Mouse (Mus musculus): ENCODE results near the gene Snap25. TPM values are rescaled to one million over a fixed set of nuclear protein-coding genes. Genes with fewer than 3 reads are reported as not detected.

Snap25 gene
- total RNA-seq (2021), result not detected

DNA sequence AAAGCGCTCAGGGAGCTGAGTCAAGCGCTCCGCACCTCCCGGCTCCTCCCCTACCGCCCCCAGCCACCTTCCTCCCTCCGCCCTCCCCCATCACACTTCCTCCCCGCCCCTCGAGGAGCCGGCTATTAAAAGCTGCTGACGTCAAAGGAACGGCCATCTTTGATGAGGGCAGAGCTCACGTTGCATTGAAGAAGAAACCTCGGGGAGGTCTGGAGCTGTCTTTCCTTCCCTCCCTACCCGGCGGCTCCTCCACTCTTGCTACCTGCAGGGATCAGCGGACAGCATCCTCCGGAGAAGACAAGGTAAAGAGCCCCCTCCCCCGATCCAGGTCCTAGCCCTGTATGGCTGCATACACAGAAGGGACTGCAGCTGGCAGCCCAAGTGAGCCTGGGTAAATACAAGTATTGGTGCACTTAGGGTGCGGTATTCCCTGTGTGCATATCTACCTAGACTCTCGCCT lies at the start of gene Snap25:
TSS of gene Snap25 (plus strand) at position 155 of the 460 bp plus-strand sequence.
- intact Hi-C loops (cut with DNase I), result loop anchor here (10.0 kb wide), 1 partner anchor 171 kb away; the partner anchor contains the start of gene AL731706.2
- no peak for DNase-seq (ENCODE audit: low spot score)

DNA sequence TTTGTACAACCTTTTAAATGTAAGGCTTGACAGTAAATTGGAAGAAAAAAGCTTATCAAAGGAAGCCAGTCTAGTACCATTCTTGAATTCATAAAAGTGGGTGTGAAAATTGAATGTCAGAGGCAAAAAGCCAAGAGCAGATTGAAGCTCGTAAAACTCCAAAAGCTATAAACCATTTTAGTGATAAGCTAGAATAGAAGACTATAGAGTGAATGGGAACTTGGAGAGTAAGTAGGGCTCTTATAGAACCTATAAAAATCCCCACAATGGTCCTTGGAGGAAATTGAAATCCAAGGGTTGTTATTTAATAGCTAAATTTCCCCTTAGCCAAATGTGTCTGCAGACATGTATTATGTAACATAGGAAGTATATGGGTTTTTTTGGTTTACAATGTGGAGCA lies 46.3 kb upstream of the Snap25 start:
- intact Hi-C loops (cut with DNase I), result no loop called here
- DNase-seq (ENCODE audit: low spot score), result no peak

DNA sequence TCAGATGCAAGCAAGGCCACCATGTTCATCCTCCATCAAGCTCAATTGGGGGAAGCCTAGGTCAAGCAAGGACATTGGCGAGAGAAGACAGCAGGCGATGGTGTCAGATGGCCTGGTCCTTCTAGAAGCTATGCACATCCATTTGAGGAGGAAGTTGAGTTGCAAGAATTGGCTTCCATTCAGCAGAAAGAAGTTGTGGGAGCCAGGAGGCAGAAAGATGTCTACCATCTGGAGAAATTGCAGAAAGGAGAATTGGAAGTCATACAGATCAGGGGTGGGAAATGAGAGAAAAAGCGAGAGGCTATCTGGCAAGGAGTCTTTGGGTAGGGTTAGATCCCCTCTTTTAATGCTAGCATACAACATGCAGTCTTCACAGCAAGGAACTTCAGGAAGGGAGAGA lies 44.1 kb upstream of the Snap25 start:
- intact Hi-C loops (cut with DNase I), result no loop called here
- DNase-seq (ENCODE audit: low spot score), result peak; percentile 10

DNA sequence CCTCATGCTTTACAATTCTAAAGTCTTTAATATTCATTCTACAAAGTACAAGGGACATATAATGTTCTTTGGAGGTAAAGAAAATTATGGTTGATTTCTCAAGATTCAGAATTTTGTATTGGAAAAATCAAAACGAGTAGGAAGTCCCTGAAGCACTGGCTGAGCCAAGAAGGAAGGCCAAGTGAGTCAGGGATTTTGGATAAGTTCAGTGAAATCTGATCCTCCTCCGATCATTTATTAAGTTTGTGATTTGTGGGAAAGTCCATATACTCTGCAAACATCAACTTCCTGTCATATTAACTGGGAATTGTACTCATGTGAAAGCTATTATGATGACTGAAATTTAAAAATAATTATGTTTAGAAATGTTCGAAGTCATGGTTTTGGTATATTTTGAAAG lies 43.6 kb upstream of the Snap25 start:
- intact Hi-C loops (cut with DNase I), result no loop called here

DNA sequence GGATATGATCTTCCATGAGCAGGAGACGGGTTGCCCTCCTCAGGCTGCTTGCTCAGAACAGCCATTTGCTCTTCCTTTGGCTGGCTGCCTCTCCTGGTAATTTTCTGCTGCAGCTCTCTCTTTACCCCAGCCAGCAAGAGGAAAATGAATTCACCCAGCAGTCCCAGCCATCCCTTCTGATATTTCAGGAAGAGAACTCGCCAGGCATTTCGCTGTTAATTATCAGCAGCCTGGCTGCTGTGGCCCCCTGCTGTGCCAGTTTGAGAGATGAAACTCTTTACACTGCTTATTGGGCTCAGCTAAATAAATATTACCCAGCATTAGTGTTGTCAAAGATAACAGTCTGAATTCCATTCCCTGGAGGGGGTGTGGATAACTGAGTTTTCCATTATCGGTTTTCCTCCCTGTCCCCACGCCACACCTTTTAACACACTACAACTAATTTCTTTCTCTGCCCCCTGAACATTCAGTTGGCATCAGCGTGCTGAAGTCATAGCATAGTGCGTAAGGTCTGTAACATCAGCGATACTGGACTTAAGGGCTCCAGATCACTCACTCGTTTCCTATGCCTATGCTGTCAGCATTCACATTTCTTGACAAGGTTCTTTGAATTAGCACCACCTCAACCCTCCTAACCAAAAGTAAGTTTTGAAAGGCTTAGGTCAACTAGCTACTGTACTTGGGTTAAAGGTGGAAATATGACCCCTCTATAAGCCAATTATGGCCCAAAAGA lies 42.5 kb upstream of the Snap25 start:
- DNase-seq (ENCODE audit: low spot score), result no peak
- intact Hi-C loops (cut with DNase I), result no loop called here

More for the DNA sequence above, 43.6 kb upstream of the Snap25 start:
- no peak for DNase-seq (ENCODE audit: low spot score)

DNA sequence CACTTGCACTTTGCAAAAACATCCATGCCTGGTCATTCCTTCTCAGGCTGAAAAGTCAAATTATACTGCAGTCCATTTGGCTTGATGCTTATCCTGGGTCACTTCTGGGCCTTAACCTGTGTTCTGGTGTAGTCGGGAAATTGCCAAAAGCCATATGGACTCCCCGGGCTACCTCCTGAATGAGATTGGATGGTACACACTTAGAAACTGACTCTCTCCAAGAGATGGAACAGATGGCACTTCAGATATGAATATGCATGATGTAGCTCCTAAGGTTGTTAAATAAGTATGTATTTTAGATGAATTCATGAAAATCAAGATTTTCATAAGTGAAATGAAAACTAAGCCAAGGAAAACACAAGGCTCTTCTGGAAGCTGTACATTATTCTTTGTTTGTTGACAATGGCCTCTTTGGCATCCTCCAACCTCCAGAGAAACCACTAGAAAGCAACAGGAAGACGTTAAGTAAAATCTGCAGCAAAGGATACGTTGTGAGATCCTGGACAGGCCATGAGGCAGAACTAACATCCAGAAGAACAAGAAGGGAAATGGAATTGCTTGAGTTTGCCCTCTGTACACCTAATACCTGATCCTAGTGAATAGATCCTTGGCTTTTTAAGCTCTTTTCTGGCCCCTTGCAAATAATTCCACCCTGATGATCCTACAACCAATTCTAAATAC lies 39.0 kb upstream of the Snap25 start:
- no peak for DNase-seq (ENCODE audit: low spot score)

DNA sequence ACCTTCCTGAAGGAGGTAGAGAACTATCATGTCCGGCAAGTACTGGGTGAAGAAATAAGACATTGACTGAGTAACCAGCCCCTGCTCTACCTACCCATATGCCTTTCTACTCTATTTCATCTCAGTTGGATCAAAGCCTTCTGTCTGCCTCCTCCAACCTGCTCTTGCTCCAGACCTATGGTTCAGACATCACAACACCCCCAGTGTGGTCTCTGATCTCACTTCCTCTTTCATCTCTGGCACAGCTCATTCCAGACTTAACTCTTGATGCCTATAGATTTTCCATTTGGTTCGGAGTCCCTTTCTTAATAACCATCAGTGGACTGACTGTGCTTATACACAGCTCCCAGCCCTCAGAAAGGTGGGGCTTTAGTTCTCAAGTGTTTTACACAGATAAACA lies 37.1 kb upstream of the Snap25 start:
- intact Hi-C loops (cut with DNase I), result no loop called here
- no peak for DNase-seq (ENCODE audit: low spot score)

More for the DNA sequence above, 39.0 kb upstream of the Snap25 start:
- intact Hi-C loops (cut with DNase I), result no loop called here

DNA sequence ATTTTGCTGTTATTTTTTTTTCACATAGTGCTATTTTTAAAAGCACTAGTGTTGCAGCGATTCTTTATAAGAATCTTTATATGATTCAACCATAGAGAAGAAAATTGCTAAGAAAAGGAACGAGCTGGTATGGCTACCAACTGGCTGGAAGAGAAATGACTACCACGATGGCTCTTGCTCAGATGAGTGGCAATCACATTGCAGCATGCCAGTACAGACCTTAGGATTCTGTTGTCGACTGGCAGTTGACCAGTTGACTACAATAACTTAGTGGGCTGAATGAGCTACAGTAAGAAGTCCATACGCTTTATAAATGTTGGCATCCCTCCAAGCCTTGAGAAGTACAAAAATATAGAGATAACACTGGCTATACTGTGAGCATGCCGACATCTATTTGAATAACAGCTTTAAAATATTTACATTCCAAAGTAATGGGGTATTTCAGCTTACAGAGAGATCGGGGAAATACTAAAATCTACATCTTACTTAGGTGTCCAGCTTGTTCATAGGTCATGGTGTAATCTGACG lies 36.3 kb upstream of the Snap25 start:
- no peak for DNase-seq (ENCODE audit: low spot score)
- intact Hi-C loops (cut with DNase I), result no loop called here

DNA sequence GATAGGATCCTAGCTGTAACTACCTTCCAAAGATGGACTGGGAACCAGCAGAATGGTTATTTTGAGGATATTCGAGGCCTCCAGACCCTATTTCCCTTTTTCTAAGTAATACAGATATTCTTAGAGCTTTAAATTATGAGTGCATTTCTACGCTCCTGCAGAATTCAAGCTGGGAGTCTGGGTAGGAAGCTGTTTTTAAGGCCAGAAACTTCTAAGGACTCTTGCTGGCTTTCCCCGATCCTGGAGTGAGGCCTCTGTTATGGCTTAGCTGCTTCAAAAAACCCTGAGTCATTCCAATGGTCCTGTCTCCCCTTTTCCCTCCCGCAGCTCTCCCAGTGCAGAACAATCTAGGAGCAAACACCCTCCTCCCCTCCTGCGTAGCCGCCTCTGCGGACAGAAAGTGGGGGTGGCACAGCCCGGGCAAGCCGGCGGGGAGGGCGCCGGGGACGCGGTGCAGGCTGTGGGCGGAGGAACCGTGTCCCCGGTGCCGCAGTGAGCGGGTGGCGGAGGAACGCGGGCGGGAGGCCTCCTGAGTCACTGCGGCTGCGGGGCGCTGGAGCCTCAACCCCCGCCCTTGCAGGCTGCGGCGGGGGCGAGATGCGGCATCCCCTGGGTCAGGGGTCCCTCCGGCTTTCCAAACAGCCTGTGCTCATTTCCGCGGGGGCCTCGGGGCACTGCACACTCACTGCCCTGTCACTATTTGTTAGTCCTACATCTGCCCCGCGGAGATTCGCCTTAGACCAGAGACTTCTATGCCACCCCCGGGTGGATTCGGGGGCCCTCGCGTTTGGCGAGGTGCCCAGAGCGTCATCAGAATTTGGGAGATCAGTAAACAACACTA lies 34.7 kb upstream of the Snap25 start:
- intact Hi-C loops (cut with DNase I), result no loop called here
- DNase-seq (ENCODE audit: low spot score), result peak; percentile 72

DNA sequence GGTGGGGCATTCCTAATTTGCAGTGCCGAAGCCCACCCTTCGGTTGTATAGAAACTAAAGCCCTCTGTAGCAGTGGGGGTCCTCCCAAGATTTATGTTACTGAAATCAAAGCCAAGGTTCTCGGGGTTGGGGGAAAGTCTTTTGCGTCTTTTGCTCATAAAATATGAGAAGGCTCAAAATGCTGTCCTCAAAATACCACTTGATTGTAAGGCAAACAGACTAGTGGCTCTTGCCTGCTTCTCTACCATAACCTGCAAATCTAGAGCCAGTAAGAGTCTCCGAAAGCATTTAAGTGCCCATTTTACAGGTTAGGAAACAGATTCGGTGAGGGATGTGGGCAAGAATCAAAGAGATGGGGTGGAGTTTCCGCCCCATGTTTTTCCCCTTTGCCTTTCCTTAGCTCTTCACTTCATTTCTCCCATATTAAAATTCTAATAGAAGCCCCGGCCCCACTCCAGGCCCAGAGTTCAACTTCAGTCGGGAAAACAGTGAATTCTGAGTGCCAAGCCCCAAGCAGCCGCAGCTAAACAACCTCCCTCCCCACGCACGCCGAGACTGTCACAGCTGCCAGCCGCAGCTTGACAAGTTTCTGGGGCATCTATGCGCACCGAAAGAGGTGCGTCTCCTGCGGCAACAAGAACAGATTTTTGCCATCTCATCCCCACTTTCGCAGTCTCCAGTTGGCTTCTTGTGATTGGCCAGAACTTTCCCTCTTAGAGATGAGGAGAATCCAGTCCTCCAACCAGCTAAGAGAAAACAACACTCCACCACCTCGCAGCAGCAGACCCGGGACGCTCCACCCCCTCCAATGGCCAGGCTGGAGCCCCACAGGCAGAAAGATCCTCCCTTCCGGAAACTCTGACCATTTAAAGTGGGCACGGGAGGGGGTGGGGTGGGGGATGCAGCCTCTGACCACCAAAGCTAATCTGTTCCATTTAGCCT lies 33.7 kb upstream of the Snap25 start:
- intact Hi-C loops (cut with DNase I), result no loop called here
- peak; percentile 74 for DNase-seq (ENCODE audit: low spot score)

DNA sequence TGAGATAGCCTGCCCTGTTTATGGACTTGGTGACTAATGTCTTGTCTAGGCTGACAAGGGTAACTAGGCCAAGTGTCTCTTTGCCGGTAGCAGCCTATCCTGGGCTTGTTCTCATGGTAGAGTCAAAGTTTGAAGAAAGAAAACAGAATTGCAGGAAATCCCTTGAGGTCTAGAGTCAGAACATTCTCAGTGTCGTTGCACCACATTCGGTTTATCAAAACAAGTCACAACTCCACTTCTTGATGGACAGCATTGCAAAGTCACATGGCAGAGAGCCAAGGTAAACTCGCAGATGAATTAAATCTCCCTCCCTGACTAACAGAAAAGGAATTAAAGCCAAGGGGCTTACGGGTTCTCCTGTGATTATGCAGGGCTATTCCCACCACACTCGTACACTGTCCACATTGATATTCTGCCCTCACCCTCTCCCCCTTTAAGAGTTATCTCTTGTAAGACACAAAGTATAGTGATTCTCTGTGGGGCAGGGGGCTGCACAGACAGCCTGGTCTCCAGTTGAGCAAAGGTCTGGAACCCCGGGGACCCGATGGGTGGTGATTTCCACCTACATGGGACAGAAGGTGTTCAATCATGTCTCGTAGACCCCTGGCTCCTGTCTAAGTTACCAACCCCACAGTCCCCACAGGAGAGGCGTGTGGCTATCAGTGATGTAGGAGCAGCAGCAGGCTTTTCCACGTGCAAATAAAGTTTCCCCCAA lies 30.9 kb upstream of the Snap25 start:
- no peak for DNase-seq (ENCODE audit: low spot score)
- intact Hi-C loops (cut with DNase I), result no loop called here

DNA sequence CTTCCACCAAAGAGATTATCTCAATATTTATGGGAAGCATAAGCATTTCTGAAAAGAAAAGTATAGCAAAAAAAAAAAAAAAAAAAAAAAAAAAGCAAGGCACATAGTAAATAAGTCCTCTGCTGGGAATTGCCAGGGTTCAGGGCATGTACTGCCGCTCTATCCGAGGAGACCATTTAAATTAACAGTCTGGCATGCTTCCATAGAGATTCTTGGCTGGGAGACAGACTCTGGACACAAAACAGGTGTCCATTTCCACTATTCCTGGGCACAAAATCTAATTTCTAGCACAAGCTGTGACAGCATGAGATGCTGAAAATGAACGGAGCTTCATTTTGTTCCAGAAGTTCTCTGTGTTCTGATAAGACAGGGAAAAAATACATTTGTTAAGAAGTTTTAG lies 27.1 kb upstream of the Snap25 start:
- intact Hi-C loops (cut with DNase I), result no loop called here
- DNase-seq (ENCODE audit: low spot score), result no peak

DNA sequence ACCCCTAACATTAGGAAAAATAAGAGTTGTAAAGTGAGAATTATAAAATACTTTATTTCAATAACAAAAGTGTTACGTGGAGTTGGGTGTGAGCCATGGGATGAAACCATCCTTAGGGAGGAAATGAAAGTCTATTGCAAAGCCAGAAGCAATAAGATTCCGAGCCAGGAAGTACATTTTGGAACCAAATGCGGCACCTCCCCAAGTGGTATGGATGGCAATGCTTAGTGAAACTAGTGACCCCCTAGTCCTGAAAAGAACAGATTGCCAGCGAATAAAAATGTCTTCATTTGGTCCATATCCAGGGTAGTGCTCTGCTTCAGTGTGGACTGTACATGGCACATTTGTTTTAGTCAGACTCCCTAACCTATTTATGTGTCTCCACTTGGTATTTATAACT lies 25.9 kb upstream of the Snap25 start:
- intact Hi-C loops (cut with DNase I), result no loop called here
- no peak for DNase-seq (ENCODE audit: low spot score)

DNA sequence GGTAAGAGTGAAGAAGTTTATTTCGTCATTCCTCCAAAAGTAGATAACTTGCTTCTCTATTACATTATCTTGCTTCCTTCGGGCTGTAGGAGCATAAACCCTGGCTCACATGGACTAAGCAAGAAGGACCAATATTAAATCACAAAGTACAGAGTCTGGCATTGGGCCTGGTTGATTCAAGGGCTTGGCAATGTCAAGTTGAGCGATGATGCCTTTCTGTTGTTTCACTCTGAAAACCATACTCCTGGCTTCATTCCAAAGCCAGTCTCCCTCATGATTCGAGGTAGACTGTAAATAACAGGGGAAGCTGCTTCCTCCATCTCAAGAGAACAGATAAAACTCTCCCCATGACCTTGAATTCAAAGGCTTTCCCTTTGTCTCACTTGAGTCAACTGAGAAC lies 23.8 kb upstream of the Snap25 start:
- DNase-seq (ENCODE audit: low spot score), result no peak
- intact Hi-C loops (cut with DNase I), result no loop called here

DNA sequence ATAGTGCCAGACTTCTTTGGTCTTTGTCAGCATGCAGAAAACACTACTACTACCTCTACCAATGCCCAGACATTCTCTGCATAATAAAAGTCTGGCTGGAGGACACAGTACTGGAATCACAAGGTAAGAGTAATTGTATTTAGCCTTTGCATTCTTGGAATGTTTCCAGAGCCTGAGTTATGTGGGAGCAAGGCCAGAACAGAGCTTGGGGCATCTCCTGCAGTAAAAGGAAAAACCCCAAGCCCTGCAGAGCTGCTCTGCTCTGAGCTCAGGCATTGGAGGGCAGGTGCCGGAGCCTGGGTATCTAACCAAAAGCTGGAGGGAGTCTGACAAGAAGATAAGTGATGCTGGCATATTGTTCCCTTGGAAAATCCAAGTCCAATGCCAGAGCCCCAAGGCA lies 21.6 kb upstream of the Snap25 start:
- DNase-seq (ENCODE audit: low spot score), result no peak
- intact Hi-C loops (cut with DNase I), result no loop called here

DNA sequence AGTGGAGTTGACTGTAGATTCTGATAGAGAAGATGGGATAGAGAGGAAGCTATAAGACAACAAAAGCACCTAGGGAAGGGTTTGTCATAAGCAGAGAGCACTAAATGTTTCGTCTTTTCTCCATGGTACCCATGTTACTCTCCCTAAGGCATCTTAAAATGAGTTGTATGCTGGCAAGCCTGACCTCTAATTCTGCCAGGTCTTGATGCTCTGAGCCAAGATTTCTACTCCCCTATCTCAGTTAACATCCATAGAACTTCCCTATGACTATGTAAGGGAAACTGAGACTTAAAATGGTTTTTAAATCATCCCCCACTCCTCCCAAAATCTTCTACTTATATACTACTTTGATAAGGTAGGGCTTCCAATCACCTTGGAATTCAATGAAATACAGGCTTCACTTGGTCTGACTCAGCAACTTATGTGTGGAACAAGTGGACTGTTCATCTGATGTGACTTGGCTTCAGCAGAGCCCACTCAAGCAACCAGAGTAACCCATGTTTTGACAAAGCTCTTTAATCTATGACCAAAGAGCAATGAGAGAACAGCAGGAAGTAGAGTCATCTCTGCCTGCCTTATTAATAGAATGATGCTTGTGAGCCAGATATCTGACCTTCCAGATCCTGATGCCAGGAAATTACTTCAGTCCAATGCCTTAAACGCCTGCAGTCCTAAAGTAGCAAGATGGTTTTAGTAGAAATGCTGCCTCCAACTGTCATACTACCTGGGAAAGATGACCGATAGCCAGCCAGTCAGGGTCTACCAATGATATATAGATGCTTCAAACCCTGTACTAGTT lies 13.6 kb upstream of the Snap25 start:
- intact Hi-C loops (cut with DNase I), result no loop called here
- no peak for DNase-seq (ENCODE audit: low spot score)

DNA sequence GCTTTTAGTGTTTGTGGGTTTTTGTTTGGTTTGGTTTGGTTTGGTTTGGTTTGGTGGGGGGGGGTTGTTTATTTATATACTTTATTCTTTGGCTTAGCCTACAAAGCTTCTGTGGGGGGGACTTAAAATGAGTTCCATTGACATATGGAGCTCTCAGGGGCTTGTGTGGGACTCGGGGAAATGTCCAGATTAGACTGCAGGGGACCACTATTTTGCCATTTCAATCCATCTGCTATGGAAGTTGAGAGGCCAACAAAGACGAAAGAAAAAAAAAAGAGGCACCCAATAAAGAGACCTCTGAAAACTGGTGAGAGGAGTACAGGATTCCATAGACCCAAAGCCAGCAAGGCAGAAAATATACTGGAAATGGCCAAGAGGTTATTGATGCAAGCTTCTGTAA lies 9.9 kb upstream of the Snap25 start:
- intact Hi-C loops (cut with DNase I), result no loop called here

DNA sequence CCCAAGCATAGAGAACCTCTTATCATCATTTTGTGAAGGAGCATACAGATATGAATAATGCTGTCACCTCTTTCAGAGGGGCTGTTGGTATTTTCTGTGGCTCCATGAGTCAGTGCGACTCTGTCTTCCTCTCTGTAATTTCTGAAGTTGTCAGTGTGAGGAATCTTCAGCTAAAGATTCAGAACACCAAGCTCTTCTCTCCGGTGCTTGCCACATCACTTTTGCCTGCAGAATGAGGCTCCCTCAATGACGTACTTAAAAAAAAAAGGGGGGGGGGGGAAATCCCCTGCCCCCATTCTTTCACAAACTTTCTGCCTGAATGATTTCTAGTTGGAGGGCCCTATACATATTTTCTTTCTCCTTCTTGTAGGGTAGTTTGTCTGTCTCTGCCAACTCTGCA lies 2.1 kb upstream of the Snap25 start:
- intact Hi-C loops (cut with DNase I), result loop anchor here (10.0 kb wide), 1 partner anchor 174 kb away; the partner anchor contains the start of gene AL731706.2

More for the DNA sequence above, 9.9 kb upstream of the Snap25 start:
- DNase-seq (ENCODE audit: low spot score), result no peak

More for the DNA sequence above, 2.1 kb upstream of the Snap25 start:
- DNase-seq (ENCODE audit: low spot score), result no peak
